Mouse (Mus musculus): ENCODE data around the gene Zfp382.

GRCm38 (mm10) chr7:30090970-30091585 lies 30.7 kb upstream of the Zfp382 start:
- no peak for TF ChIP-seq GATA1 (IDR thresholded peaks at IDR 0.05; ENCODE audit: borderline replicate concordance, low read length)
- no peak for TF ChIP-seq CTCF (IDR thresholded peaks at IDR 0.05; ENCODE audit: low read depth, low read length)
- no peak for TF ChIP-seq TAL1 (conservative IDR thresholded peaks at IDR 0.05; ENCODE audit: low read depth, low read length)
- TF ChIP-seq POLR2AphosphoS5 (IDR thresholded peaks at IDR 0.05; ENCODE audit: insufficient replicate concordance, low read depth, low read length), result no peak

Measured in G1E (cell line).